Mouse (Mus musculus) left cerebral cortex, adult 11 months (tissue): ENCODE measurements at regions not wholly inside any gene's neighbourhood (a gene's known extent, or its start where the extent isn't known, plus 50 kb on each side); places are given as distances from the start of the nearest gene placed in this dataset.

Experiments
- DNase-seq: peaks from one replicate; pipeline ENCODE4 v3.0.0; 2022; ENCODE audit warnings: low spot score

DNA sequence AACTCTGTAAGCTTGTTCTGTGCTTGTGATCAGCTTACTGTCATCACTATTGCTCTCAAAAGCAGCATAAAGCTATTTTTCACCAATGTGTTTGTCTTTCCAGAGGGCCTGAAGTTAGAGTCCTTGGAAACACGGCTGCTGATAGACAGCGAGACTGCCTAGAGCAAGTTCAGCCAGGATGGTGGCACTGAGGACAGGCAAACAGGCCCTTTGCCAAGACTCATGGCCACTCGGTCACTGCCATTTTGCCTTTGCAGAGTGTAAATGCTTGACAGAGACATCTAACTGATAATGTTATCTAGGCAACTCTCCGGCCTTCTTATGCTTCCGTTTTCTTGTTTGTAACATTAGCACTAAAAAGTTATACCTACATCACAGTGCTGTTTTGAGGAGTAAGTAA, 280.3 kb upstream of the Smim15 start:
- DNase-seq = no peak

- no peak for DNase-seq
These were observed 283.7 kb upstream of the Smim15 start for GRCm38 (mm10) chr13:107760511-107760910.

- no peak for DNase-seq
These were observed 285.7 kb upstream of the Smim15 start for GRCm38 (mm10) chr13:107758327-107759095.

DNA sequence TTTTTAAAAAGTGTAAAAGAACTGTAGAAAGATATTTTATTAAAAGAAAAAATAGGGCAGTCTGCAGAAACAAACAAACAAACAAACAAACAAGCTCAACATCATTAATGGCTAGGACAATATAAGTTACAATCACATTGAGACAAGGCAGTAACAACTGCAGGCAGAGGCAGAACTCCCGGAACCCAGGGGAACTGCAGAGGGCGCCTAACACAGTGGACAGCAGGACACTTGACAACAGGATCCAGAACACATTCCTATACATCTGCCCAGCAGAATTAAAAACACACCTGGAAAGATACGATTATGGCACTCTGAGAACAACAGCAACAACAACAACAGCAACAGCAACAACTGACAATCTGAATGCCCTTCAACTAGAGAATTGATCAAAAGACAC, 291.5 kb upstream of the Smim15 start:
- DNase-seq = no peak

DNA sequence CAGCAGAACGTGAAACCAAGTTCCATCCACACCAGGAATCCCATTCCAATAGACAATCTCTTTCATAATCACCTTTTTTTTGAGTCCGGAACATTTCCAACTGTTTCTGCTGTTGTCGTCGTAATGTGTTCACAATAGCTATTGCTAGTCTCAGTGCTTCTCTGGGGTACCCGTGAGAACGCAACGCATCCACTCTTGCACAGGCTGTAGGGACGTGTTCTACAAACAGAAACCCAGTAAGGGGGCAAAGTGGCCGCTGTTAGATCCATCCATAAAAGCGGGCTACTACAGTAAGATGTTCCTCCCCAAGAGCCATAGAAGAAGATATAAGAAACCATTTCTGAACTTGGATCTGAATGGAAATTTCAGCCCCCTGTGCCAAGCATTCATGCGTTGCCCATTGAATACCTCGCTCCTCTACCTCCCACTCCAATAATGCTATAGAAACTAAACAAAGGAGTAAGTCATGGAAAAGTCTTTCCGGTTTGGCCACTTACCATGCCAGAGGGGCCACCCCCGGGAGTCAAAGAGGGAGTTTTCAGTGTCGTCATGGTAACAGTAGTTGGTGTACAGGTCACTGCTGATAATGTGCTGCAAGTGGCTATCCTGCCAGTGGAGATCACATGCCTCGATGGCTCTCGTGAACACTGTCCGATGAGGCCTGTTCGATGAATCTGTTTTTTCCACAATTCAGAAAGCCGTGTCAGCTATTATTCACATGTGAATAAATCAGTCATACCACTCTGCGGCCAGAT, 300.6 kb upstream of the Smim15 start:
- DNase-seq = no peak

GRCm38 (mm10) chr13:107736581-107736980, 307.7 kb upstream of the Smim15 start:
- no peak for DNase-seq

- DNase-seq = no peak
These were observed 309.9 kb upstream of the Smim15 start for GRCm38 (mm10) chr13:107734161-107734905.

DNA sequence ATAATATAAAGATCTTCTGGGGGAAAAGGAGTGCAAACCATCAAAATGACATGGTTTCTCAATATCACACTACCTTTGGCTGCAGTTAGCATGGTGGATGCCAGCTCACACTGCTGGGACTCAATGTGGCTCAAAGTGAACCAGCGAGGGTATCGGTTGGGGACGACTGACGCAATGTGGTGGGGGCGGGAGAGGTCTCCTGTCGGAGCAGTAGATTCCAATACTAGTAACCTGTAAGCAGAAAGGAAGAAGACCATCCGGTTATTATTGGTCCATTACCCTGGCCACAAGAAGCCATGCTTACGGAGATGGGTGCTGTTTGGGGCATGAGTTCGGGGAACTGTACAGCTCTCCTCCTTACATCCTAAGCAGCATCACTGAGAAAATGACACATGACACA, 313.3 kb upstream of the Smim15 start:
- DNase-seq = no peak

DNA sequence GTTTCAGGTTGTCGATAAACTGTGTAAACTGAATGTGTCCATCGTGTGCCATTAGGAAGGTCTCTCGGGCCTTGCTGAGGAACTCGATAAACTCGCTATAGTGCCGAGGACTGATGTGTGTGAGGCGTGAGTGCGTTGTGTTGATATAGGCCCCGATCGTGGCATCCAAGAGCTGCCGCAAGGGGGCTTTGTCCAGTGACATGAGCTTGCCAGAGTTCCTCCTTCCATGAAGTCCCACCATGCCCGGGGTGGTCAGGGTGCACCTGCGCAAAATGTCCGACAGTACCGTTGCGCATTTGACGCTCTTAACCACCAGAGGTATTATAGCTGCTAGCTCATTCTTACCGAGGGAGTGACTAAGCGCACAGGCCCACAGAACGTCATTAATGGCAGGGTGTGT, 317.8 kb upstream of the Smim15 start:
- no peak for DNase-seq

DNA sequence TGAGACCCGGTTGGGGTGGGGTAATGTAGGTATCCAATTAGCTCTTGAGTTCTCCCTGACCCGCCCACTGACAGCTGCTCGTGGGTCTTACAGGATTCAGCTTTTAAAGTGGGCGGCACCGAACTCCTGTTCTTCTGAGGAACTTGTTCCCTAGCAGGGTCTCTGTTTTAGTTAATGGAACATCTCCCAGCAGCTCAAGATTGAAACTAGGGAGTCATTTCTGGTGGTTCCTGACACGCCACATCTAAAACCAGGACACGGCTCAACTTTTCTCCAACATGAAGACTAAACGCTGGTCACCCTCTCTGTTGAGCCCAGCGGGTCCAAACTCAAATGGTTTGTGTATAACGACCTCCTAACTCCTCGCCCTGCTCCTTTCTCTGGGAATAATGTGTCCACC, 322.3 kb upstream of the Smim15 start:
- DNase-seq = no peak

- no peak for DNase-seq
These were observed 323.2 kb upstream of the Smim15 start for GRCm38 (mm10) chr13:107720874-107721574.

GRCm38 (mm10) chr13:107718973-107719620, 325.1 kb upstream of the Smim15 start:
- no peak for DNase-seq

GRCm38 (mm10) chr13:107715616-107716015, 328.6 kb upstream of the Smim15 start:
- no peak for DNase-seq

DNA sequence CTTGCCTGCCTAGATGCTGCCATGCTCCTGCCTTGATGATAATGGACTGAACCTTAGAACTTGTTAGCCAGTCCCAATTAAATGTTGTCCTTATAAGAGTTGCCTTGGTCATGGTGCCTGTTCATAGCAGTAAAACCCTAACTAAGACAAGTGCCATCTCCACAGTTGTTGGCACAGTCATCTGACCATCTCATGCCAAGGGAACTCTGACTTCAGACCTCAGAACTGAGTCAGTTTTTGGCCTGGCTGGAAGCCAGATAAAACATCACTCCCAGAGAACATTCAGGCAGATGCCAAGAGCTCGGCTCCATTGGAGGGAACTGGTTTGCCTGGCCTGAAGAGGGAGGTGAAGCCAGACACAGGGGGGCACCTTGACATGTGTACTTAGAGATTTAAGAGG, 330.2 kb upstream of the Smim15 start:
- DNase-seq = no peak

DNA sequence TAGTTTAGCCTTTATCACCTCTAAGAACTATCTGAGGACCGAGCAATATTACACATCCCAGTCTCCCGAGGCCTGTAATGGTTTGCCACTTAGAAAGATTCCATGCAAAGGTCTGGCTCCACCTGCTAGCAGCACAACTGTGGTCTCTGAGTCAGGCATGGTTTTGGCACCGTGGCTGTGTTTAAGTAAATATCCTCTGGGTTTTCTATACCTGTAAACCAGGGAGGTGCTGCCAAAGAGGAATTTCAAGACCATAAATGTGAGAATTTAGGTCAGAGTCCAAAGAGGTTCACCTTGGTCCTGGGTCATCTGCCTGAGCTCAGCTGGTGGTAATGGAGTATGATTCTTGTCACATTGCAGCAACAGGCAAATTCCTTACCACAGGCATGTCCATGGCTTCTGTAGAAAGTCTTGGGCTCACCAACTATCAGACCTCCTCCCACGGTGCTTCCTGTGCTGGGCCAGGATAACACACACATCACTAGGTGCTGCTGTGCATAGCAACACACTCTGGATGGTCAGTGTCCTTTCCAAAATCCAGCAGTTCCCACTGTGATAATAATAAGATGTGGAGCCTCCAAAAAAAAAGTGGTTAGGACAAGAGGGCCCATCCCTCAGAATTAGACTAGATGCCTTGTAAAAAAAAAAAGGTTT, 332.8 kb upstream of the Smim15 start:
- DNase-seq = no peak

DNA sequence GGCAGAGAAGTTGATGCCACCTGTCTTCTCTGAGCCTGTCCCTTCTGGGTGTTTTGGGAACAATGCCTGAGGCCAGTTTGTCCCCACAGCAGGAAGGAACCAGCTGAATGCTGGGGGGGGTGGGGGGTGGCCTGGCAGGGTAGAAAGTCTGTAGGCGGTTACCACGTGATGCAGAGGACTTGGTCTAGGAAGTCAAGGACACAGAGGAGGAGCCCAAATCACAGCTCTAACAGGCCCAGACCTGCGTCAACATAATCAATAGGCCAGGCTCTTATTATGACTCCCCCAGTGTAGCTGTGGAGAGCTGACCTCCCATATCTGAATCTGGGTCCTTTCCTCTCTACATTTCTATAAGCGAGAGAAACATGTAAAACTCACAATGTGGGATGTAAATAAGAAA, 333.9 kb upstream of the Smim15 start:
- DNase-seq = no peak

DNA sequence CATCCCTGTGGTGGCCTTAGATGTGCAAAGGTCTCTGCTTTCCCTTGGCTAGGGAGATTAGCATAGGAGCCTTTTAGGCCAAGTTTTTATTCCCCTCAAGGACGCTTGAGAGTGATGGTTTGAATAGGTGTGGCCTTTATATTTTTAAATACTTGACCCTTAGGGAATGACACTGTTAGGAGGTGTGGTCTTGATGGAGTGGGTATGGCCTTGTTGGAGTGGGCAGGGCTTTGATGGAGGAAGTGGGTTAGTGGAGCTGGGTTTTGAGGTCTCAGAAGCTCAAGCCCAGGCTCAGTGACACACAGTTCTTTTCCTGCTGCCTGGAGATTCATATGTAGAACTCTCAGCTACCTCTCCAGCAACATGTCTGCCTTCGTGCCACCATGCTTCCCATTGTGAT, 334.4 kb upstream of the Smim15 start:
- no peak for DNase-seq

- no peak for DNase-seq
These were observed 340.5 kb upstream of the Smim15 start for GRCm38 (mm10) chr13:107703736-107704135.

GRCm38 (mm10) chr13:107700268-107701139, 343.7 kb upstream of the Smim15 start:
- no peak for DNase-seq

DNA sequence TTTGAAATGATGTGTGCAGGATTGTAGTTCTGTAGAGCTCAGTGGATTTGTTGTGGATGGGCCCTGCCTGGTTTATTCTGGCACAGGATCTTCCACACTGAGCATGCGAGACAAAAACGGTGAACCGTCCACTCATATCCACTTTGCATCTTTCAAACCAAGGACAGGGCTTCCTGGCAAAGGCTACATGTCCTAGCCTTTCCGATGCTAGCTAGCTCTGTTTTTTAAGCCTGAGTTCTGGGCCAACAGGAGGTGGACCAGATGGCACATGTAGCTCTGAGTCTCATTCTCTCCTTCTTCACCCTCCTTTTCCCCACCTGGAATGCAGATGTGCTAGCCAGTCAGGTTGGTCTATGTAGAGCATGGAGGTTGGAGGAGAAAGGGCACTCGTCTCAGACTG, 345.0 kb upstream of the Smim15 start:
- no peak for DNase-seq
